Mouse (Mus musculus): ENCODE results near the gene Insl3.
A peak's percentile ranks its signal among the peaks of the same experiment; 100 is the strongest.

Gene Insl3

DNA sequence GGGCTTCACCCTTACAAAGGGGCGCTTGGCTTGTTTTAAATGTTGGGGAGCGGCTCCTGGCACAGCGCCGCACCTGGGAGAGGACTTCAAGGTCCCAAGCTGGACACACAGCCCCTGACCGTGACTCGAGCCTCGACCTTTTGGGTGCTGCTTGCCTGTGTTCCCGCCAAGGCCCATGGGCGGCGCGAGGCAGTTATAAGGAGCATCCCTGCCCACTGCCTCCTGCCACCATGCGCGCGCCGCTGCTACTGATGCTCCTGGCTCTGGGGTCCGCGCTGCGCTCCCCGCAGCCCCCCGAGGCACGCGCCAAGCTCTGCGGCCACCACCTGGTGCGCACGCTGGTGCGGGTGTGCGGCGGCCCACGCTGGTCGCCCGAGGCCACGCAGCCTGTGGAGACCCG lies at the start of gene Insl3:
Gene Insl3, plus strand, starts transcription at position 187 of the 400 bp plus-strand sequence.
- DNase-seq: no peak

DNA sequence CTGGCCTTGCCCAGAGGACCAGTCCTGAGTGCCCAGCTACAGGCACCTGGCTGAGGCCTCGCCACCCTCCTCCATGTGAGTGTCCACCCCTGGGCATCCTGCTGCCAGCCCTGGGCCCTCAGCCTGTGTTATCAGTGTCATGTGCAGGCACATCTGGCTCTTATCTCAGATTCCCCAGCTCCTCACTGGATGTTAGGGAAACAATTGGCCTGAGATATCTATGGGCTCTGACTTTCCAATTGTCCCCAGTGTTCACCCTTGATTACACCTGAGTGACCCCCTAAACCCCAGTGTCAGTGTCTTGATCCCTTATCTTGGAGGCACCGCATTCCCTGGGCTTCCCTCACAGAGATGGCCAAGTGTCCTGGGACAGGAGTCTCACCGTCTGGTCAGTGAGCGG lies 49.7 kb upstream of the Insl3 start:
- no peak for DNase-seq

DNA sequence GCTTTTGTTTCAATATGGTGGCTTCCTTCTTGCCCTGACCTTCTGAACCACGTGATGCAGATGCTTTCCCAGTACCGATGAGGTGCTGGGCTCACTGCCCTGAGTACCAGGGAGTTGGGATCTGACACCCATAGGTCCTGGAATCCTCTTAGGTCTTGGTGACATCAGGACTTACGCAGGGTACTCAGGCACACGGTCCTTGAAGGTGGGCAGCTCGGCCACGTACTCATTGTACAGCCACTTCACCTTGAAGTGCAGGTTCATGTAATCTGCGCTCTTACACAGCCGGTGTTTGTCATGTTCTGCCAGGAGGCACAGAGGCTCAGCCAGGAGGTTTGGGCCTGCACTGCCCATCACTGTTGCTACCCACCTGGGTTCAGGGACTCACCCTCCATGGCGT lies 43.5 kb upstream of the Insl3 start:
- DNase-seq: no peak

DNA sequence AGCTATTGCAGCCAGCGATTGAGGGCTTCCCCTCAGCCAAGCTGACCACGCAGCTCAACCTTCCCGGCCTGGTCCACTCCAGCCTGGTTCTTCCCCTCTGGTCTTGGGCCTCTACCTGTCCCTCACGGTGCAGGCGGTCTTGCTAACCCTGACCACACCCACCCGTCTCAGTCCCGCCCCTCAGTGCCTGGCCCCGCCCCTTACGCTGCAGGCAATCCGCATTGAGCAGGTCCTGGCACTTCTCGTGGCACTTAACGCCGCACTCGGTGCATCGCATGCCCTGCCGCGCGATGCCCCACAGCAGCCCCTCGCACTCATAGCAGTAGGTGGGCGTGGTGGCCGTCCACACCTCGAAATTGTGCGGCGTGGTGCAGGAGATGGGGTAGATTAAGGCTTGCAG lies 34.4 kb upstream of the Insl3 start:
- no peak for DNase-seq

DNA sequence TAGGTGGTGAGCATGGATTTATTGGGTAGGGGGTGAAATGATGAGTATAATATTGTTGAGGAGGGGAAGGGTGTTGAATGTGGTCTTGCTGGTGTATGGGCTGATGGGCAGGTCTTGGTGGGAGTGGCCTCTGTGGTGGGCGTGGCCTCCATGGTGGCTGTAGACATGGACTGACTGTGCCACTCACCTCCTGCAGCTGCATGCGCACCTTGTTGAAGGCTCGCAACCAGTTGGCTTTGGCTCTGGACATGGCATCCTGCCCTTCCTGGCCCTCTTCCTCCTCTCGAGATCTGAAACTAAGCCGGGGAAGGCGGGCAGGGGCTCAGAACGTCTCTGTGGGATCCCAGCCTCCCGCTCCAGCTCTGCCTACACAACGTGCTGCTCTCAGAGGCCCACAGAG lies 31.2 kb upstream of the Insl3 start:
- DNase-seq: no peak

DNA sequence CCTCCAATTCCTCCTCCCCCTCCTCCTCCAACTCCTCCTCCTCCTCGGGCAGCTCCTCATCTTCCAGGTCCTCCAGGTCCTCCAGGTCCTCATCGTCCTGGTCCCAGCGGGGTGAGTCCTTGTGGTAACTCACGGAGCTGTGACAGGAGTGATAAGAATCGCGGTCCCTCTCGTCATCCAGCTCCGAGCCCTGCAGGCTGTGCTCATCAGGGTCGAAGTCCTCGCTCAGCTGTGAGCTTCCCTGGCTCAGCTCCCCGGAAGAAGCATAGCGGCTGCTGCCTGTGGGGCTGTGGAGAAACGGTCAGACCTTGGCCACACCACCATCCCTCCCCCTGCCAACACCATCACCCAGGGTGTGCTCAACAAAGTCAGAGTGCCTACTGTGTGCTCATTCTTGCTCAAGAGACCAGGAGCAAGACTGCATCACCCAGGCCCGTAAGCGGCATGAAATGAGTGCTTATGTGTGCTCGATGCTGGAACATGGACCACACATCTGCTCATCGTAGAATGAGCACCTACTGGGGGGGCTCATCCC lies 30.4 kb upstream of the Insl3 start:
- no peak for DNase-seq

DNA sequence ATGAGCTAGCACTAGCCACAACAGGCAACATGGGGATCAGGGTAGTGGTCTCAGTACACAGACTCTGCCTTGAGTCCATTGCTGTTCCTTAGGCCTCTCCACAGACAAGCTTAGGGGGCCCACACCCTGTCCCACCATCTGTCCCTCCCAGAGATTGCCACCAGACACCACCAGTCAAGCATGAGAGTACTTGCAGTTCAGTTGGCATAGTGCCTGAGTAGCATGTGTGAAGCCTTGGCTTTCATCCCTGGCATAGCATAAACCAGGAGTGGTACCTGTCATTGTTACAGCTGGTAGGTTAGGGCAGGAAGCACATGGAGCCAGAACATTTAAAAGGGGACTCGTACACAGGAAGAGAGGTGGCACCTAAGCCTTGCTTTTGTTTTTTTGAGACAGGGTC lies 29.3 kb upstream of the Insl3 start:
- DNase-seq: no peak

DNA sequence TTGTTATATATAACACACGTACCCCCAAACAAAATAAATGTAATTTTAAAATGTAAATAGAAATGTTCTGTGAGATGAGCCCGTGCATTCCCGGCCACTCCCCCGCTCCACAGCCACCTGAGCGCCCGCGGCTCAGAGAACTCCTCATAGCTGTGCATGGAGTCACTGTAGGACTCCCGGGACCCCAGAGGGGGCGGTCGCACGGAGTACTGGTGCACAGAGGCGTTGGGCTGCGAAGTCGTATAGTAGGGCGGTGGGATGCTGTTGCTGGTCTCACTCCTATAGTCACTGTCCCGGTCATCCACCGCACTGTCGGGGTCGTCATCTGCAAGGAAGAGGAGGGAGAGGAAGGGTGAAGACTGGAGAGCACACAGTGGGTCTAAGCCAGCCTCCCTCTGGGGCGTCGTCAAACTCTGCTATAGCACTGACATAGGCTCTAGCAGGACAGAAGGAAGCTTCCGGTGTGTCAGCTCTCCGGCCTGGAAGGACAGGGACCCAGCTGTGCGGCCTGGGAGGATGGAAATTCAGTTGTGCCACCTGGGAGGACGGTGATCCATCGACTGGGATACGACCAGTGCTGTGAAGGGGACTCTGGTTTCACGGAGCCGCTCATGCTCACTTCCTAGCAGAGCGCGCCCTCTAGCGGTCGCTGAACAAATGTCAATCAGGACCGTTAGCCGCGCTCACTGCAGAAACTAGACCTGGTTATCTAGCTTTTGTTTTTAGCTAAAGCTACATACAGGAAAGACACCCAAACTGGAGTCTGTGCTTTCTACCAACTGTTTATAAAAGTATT lies 28.5 kb upstream of the Insl3 start:
- peak; percentile 53 to 57 for DNase-seq

DNA sequence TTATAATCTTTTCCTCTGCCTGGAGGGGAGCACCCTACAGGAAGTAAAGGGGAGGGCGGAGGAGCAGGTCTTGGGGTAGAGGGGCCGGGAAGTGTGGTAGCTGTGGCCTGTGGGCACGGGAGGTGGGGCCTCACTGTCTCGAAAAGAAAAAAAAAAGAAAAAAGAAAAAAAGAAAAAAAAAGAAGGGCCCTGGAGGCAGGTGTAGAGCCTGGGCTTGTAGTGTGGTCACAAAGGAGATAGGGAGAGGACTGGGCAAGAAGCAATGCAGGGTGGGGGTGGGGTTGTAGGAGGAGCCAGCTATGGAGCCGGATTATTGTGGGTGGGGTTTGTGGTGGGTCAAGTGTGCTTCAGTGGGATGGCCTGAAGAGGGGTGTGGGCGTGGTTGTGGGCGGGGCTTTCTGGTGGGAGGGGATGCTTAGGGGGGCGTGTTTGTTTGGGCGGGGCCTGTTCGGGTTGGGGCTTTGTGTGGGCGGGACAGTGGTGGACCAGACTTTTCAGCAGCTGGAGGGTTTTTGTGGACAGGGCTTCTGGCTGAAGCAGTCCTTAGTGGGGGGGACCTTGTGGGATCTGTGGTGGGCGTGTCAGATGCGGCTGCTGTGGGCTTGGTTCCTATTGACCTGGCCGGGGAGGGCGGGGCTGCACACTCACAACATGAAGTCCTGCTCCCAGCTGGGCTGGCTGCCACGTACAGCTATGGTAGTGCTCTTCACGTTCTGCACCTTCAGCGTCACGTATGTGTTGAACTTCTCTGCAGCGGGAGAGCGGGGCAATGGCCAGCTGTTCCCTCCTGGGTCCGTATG lies 23.5 kb upstream of the Insl3 start:
- peak in 1 of 2 experiments; percentile 55 for DNase-seq

DNA sequence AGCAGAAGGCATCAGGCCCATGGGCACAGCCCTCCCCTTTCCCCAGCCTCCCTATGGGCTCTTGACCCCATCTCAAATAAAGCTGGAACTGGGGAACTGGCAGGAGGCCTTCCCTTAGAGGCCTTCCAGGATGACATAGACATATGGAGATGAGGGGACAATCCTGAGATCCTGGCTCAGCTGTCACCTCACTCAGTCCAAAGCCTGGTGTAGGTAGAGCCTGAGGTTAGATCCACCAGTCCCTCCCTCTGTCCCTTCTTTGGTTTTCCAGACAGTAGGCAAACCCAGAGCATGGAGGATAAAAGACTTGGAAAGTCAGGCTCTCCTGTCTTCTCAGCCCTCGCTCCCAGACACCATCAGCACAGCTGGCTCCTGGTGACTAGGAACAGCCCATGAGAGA lies 22.2 kb upstream of the Insl3 start:
- DNase-seq: no peak

DNA sequence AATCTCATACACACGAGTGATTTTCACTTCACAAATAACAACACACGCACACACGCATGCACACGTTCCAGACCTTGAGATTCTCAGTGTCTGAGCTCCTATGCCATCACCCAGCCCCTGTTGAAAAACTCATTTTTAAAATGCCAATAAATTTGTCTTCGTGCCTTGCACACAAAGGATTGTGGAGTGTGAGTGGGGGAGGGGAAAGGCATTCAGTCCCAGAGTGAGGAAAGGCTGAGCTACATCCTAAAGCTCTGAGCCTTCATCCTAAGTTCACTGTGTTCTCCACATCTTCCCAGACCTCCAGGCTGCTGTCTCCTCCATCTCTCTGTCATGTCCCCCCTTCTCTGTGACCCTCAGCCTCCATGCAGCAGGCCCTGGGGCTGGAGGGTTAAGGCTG lies 21.8 kb upstream of the Insl3 start:
- no peak for DNase-seq

DNA sequence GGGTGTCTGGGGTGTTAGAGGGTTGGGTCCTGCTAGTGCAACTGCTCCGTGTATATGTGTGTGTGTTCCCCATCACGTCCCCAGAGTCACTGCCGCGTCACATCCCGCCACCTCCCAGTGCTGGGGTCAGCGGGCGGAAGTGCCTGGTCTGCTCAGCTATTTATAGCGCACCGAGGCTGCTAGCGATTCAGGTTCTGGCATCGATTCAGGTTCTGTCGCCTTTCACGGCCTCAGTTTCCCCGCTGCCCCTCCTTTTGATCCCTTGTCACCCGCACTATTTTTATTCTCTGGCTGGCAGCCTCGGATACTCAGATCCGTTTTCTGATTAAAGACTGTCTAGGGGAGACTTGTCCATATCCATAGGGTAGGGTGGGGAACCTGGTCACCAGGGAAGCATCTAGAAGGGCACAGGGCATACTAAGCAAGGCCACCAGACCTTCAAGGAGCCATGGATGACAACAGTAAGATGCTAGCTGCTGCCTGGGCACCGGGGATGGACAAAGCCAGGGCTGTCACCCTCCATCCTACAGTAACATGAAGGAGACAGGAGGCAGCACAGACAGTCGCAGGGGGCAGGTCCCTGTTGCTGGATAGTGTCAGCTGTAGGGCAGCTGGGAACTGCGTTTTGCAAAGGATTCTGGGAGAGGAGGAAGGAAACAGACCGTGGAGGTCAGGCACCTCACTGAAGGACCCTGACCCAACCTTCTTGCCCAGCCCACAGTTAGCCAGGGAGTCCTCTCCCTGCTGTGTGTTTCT lies 20.6 kb upstream of the Insl3 start:
- peak in 1 of 2 experiments; percentile 39 for DNase-seq

DNA sequence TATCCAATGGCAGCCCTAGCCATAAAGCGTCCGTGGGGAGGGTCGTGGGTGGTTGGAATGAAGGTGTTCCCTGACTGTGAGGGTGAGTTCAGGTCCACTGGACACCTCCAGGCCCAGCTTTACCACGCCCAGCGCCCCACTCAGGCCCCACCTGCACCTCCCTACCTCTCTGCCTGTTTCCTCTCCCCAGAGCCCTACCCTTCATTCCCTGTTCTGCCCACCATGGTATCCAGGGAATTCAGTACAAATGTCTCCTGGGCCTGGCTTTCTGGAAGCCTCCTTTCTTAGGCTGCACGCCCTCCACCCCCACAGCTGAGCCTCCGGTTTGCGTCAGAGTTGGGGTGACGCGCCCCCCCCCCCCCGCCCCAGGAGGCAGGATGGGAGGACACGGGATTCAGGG lies 18.8 kb upstream of the Insl3 start:
- DNase-seq: no peak

DNA sequence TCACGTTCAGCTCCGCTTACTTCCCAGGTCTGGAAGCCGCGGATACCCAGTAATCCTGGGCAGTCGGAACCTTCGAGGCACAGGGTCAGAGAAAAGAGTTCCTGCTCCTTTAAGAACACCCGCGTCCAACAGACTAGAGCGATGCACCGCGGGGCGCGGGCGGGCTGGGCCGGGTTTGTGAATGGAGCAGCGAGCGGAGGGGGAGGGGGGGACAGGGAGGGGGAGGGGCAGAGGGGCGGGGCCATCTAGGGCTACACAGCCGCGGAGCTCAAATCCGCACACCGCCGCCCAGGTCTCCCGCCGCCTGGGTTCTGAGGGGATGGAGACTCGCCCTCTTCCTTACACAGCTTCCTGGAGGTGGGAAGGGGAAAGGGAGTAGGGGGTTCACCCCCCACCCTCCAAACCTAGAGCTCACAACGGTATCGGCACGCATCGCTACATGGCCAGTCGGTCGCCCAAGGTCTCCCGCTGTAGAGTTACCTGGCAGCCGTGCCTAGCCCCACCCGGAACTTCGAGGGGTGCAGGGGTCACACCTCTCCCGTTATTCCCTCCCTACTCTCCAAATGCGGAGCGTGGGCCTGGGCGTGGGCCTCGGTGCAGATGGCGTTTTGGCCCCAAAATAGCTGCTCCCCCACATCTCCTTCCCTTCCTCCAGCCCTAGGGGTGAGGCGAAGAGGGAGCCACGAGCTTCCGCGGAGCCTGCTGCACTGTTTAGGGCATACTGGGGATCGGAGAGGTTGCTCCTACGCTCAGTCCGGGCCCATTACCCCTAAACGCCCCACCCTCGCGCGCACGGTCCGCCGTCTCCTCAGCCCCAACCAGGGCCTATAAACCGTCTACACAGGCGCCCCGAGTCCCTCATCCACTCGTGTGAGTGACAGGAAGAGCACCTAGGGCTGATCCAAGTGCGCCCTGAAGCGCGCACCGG lies 18.1 kb upstream of the Insl3 start:
- DNase-seq: no peak

DNA sequence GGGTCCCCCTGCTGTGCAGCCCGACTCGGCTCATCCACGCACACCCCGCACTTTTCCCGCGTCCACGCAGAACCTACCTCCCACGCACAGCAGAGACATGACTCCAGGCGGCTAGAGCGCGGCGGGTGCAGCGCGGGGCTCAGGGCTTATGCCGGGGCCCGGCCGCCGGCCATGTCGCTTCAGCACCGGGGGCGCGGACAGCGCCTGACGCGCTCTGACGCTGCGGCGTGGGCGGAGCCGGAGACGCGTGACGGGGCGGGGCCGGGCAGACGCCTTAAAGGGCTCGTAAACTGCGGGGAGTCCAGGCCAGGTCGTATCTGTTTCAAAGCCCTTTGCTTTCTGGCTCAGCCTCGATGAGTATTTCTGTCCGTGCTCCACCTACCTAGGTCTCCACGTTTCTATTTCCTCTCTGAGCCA lies 17.5 kb upstream of the Insl3 start, which contains the start of gene Unc13a:
Gene Unc13a, minus strand, starts transcription at position 209 of the 417 bp plus-strand sequence.
- DNase-seq: peak; percentile 71

DNA sequence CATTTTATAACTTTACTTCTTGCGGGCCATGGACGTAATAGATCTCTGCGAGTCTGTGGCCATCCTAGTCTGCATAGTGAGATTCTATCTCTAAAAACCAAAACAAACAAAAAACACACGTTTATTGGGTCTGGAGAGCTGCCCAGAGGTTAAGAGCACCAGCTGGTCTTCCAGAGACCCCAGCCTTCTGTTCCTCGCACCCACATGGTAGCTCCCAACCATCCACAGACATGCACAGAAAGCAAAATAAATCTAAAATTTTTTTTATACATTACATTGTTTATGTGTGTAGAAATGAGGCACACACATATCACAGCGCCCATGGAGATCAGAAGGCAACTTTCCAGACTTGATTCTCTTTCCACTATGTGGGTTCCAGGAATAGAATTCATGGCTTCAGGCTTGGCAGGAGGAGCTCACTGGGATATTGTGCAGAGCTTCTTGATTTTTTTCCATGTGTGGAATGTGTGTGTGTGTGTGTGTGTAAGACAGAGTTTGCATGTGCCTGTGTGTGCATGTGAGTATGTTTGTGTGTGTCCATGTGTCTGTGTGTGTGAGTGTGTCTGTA lies 16.8 kb upstream of the Insl3 start:
- DNase-seq: no peak

DNA sequence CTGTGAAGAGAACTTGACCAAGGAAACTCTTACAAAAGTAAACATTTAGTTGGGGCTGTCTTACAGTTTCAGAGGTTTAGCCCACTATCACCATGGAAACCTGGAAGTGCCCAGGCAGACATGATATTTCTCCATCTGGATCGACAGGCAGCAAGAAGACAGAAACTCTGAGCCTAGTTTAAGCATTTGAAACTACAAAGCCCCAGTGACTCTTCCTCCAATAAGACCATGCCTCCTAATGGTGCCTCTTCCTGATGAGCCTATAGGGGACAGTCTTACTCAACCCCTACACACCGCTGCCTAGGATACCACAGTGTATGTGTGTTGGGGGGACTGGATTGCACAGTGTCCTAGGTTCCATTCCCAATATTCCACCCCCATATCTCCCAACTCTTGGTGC lies 14.9 kb upstream of the Insl3 start:
- DNase-seq: no peak

DNA sequence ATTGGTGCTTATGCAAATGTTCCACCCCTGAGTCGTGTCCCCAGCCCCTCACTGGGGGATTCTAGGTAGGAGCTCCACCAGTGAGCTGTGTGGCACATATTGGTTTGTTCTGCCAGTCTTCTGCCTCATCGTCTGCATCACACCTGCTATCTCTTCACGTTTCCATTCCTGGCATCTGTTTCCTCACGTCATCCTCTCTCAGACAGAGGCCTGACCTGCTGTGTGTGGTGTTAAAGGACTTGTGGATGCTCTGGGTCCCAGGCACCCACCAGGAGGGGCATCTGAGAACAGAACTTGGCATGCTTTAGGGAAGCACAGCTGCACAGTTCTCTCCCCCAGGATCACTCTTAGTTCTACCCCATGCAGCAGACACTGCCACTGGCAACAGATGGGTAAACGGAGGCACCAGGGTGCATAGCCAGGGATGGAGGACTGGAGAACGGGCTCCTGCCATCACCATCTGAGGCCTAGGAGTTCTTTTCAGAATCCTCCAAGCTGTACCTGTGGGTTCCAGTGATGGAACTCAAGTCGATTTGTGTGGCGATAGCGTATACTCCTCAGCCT lies 13.5 kb upstream of the Insl3 start:
- DNase-seq: no peak

DNA sequence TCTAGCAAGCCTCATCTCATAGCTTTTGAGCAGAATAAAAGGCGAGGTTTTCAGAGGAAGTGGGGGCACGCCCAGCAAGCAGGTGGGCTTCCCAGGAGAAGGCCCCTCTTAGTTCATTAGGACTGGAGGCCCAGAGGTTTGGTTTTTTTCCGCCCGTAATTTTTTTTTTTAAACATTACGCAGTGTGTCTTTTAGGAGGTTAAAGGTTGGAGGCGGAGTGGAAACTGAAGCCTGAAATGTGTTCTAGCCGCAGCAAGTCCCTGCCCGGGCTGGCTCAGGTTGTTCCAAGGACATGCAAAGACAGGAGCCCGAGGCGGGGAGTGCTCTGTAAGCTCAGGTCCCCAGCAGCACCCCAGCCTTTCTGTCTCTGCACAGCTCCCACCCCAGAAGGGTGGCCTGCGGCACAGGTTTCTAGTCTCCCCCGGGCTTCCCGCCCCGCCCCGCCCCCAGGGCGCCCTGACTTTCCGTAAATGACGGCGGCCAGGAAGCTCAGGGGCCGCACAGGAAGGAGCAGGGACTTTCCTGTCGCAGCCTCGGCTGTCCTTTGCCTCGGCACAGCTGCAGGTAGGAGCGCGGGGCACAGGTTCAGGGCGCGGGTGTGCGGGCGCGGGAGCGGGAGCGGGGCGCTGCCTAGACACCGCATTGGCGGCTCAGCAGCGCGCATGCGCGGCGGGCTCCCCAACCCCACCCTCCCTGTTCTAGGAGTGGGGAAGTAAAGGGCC lies 12.8 kb upstream of the Insl3 start, which contains the start of gene Jak3:
Gene Jak3, plus strand, starts transcription at position 277 of the 722 bp plus-strand sequence.
- peak; percentile 51 to 66 for DNase-seq

DNA sequence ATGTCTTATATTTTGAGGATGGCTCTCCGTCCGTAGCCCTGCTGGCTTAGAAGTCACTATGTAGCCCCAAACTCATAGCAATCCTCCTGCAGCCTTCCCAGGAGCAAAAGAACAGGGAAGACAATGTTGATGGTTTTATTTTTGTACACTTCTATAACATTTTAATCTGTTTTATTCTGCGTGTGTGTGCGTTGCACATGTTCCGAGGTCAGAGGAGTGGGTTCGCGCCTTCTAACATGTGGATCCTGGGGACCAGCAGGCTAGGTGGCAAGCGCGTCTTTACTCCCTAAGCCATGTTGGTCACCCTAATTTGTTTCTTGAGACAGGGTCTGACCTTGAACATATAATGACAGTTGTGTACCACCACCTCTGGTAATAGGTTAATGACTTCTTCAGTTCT lies 12.2 kb upstream of the Insl3 start:
- no peak for DNase-seq

Measured in thymus, adult 18-20 months (tissue).